Mouse (Mus musculus): ENCODE data around the gene Pfn3. TPM values are rescaled to one million over a fixed set of nuclear protein-coding genes. Genes with fewer than 3 reads are reported as not detected.

Gene Pfn3
- polyA plus RNA-seq, 1 experiment from 2014 or later: not detected

GRCm38 (mm10) chr13:55403266-55403665 lies 11.8 kb downstream of the Pfn3 start:
- Histone ChIP-seq H3K27me3 (ENCODE audit: insufficient read depth, poor library complexity, severe bottlenecking) (peaks cover 35% of the 10 kb centered on the region), H3K9me3 (no peaks in the 10 kb centered on the region), H3K4me3 (no peak overlapping the region), H3K4me1 (replicated peaks) (peaks cover 23% of the 10 kb centered on the region), H3K27ac (peak overlapping the region; percentile 35; the same call in 1 of the 2 replicates), H3K36me3 (no peaks in the 10 kb centered on the region)
- no peak for DNase-seq (ENCODE audit: low spot score)
- 76% methylated on average over 7 of the region's 7 CpGs for WGBS

- peaks cover 13% of the 10 kb centered on the region; the same call in 1 of the 2 replicates for H3K4me1 ChIP-seq (replicated peaks)
- 94% methylated on average over 1 of the region's 1 CpGs for WGBS
Observed at GRCm38 (mm10) chr13:55400039-55400346, 15.0 kb downstream of the Pfn3 start.

GRCm38 (mm10) chr13:55399300-55400038 lies 15.6 kb downstream of the Pfn3 start:
- 76% methylated on average over 5 of the region's 5 CpGs for WGBS
- Histone ChIP-seq H3K27ac (no peak overlapping the region), H3K27me3 (ENCODE audit: insufficient read depth, poor library complexity, severe bottlenecking) (peaks cover 29% of the 10 kb centered on the region), H3K9me3 (no peaks in the 10 kb centered on the region), H3K4me1 (replicated peaks) (peaks cover 13% of the 10 kb centered on the region; the same call in 1 of the 2 replicates), H3K4me3 (no peak overlapping the region), H3K36me3 (no peaks in the 10 kb centered on the region)
- no peak for DNase-seq (ENCODE audit: low spot score)

More at GRCm38 (mm10) chr13:55400039-55400346, 15.0 kb downstream of the Pfn3 start:
- DNase-seq (ENCODE audit: low spot score): no peak
- no peaks in the 10 kb centered on the region for H3K9me3 ChIP-seq
- peaks cover 32% of the 10 kb centered on the region for H3K27me3 ChIP-seq (ENCODE audit: insufficient read depth, poor library complexity, severe bottlenecking)
- H3K4me3 ChIP-seq: no peak overlapping the region
- H3K36me3 ChIP-seq: no peaks in the 10 kb centered on the region
- H3K27ac ChIP-seq: no peak overlapping the region

- Histone ChIP-seq H3K9me3 (no peaks in the 10 kb centered on the region), H3K4me1 (replicated peaks) (peaks cover 5% of the 10 kb centered on the region; the same call in 1 of the 2 replicates), H3K4me3 (no peak within 1 kb of the TSS), H3K27ac (no peak within 1 kb of the TSS), H3K36me3 (no peaks in the 10 kb centered on the region), H3K27me3 (ENCODE audit: insufficient read depth, poor library complexity, severe bottlenecking) (peaks cover 20% of the 10 kb centered on the region)
- no peak for DNase-seq (ENCODE audit: low spot score)
- WGBS: 89% methylated on average over 1 of the region's 1 CpGs
Observed at GRCm38 (mm10) chr13:55398088-55398487, 16.9 kb downstream of the Pfn3 start, which contains the start of gene Slc34a1. Gene Slc34a1 (plus strand): TSS chr13:55398187.

- Histone ChIP-seq H3K4me1 (replicated peaks) (no peaks in the 10 kb centered on the region), H3K4me3 (no peak overlapping the region), H3K36me3 (no peaks in the 10 kb centered on the region), H3K27me3 (ENCODE audit: insufficient read depth, poor library complexity, severe bottlenecking) (no peaks in the 10 kb centered on the region), H3K9me3 (no peaks in the 10 kb centered on the region), H3K27ac (no peak overlapping the region)
- no peak for DNase-seq (ENCODE audit: low spot score)
- 70% methylated on average over 4 of the region's 4 CpGs for WGBS
Observed at GRCm38 (mm10) chr13:55392933-55393332, 22.1 kb downstream of the Pfn3 start.

GRCm38 (mm10) chr13:55391626-55392029 lies 23.4 kb downstream of the Pfn3 start:
- no peaks in the 10 kb centered on the region for H3K9me3 ChIP-seq
- H3K4me1 ChIP-seq (replicated peaks): no peaks in the 10 kb centered on the region
- WGBS: 74% methylated on average over 1 of the region's 1 CpGs
- DNase-seq (ENCODE audit: low spot score): no peak
- no peaks in the 10 kb centered on the region for H3K36me3 ChIP-seq
- H3K27me3 ChIP-seq (ENCODE audit: insufficient read depth, poor library complexity, severe bottlenecking): no peaks in the 10 kb centered on the region
- H3K4me3 ChIP-seq: no peak overlapping the region
- no peak overlapping the region for H3K27ac ChIP-seq

GRCm38 (mm10) chr13:55390644-55391043 lies 24.4 kb downstream of the Pfn3 start:
- no peaks in the 10 kb centered on the region for H3K36me3 ChIP-seq
- H3K4me3 ChIP-seq: no peak overlapping the region
- H3K4me1 ChIP-seq (replicated peaks): no peaks in the 10 kb centered on the region
- DNase-seq (ENCODE audit: low spot score): no peak
- no peaks in the 10 kb centered on the region for H3K27me3 ChIP-seq (ENCODE audit: insufficient read depth, poor library complexity, severe bottlenecking)
- H3K9me3 ChIP-seq: no peaks in the 10 kb centered on the region
- H3K27ac ChIP-seq: no peak overlapping the region
- WGBS: 88% methylated on average over 3 of the region's 3 CpGs

- DNase-seq (ENCODE audit: low spot score): no peak
- H3K27ac ChIP-seq: no peak overlapping the region
- H3K4me1 ChIP-seq (replicated peaks): peaks cover 12% of the 10 kb centered on the region
- WGBS: 86% methylated on average over 4 of the region's 4 CpGs
- no peaks in the 10 kb centered on the region for H3K36me3 ChIP-seq
- H3K4me3 ChIP-seq: no peak overlapping the region
- no peaks in the 10 kb centered on the region for H3K9me3 ChIP-seq
- H3K27me3 ChIP-seq (ENCODE audit: insufficient read depth, poor library complexity, severe bottlenecking): peaks cover 72% of the 10 kb centered on the region
Observed at GRCm38 (mm10) chr13:55381790-55382189, 33.2 kb downstream of the Pfn3 start.

GRCm38 (mm10) chr13:55378907-55379580 lies 36.0 kb downstream of the Pfn3 start:
- Histone ChIP-seq H3K4me1 (replicated peaks) (peaks cover 12% of the 10 kb centered on the region), H3K27ac (no peak overlapping the region), H3K27me3 (ENCODE audit: insufficient read depth, poor library complexity, severe bottlenecking) (peaks cover 81% of the 10 kb centered on the region), H3K36me3 (no peaks in the 10 kb centered on the region), H3K9me3 (no peaks in the 10 kb centered on the region), H3K4me3 (peak overlapping the region; percentile 33)
- DNase-seq (ENCODE audit: low spot score): peak; percentile 21
- 5% methylated on average over 32 of the region's 32 CpGs for WGBS

- no peak overlapping the region for H3K27ac ChIP-seq
- DNase-seq (ENCODE audit: low spot score): no peak
- no peaks in the 10 kb centered on the region for H3K9me3 ChIP-seq
- WGBS: 76% methylated on average over 2 of the region's 2 CpGs
- peaks cover 68% of the 10 kb centered on the region for H3K27me3 ChIP-seq (ENCODE audit: insufficient read depth, poor library complexity, severe bottlenecking)
- no peak overlapping the region for H3K4me3 ChIP-seq
- H3K4me1 ChIP-seq (replicated peaks): peaks cover 22% of the 10 kb centered on the region
- H3K36me3 ChIP-seq: no peaks in the 10 kb centered on the region
Observed at GRCm38 (mm10) chr13:55375877-55376276, 39.2 kb downstream of the Pfn3 start.

GRCm38 (mm10) chr13:55374206-55374924 lies 40.7 kb downstream of the Pfn3 start:
- Histone ChIP-seq H3K27me3 (ENCODE audit: insufficient read depth, poor library complexity, severe bottlenecking) (peaks cover 55% of the 10 kb centered on the region), H3K4me1 (replicated peaks) (peaks cover 22% of the 10 kb centered on the region), H3K9me3 (no peaks in the 10 kb centered on the region), H3K36me3 (no peaks in the 10 kb centered on the region), H3K4me3 (no peak overlapping the region), H3K27ac (no peak overlapping the region)
- DNase-seq (ENCODE audit: low spot score): no peak
- 66% methylated on average over 6 of the region's 6 CpGs for WGBS

- no peak overlapping the region for H3K27ac ChIP-seq
- no peaks in the 10 kb centered on the region for H3K36me3 ChIP-seq
- H3K27me3 ChIP-seq (ENCODE audit: insufficient read depth, poor library complexity, severe bottlenecking): peaks cover 39% of the 10 kb centered on the region
- H3K4me3 ChIP-seq: no peak overlapping the region
- H3K9me3 ChIP-seq: no peaks in the 10 kb centered on the region
- H3K4me1 ChIP-seq (replicated peaks): peaks cover 13% of the 10 kb centered on the region
- no peak for DNase-seq (ENCODE audit: low spot score)
- WGBS: 57% methylated on average over 5 of the region's 5 CpGs
Observed at GRCm38 (mm10) chr13:55371740-55372139, 43.3 kb downstream of the Pfn3 start.

Measured in hindbrain, embryonic 10.5 days (tissue).